Mouse (Mus musculus): ENCODE data around the gene Slc24a4.

GRCm38 (mm10) chr12:102290662-102291061 is 162.1 kb downstream of the Slc24a4 start:
- TF ChIP-seq CTCF (IDR thresholded peaks at IDR 0.05; ENCODE audit: low read depth, low read length) (no peak), POLR2A (IDR thresholded peaks at IDR 0.05; ENCODE audit: borderline replicate concordance, low read depth, low read length) (no peak)
